Mouse (Mus musculus) midbrain, embryonic 15.5 days (tissue): ENCODE data around the gene Gm17677. TPM values are rescaled to one million over a fixed set of nuclear protein-coding genes. Genes with fewer than 3 reads are reported as not detected.

Source experiments
- ATAC-seq: fragments of 200-750 bp; cut with Nextera tagmentation; replicated peaks from 2 replicates; pipeline ENCODE4 v1.8.0; 2017; ENCODE audit warnings: moderate TSS enrichment
- H3K27ac ChIP-seq: fragments of 300-500 bp; sonication (generic); 2 replicates; pipeline ENCODE4 v1.5.1; 2015; ENCODE audit warnings: mild to moderate bottlenecking, inconsistent platforms
- H3K27me3 ChIP-seq: fragments of 300-500 bp; sonication (generic); replicated peaks from 2 replicates; pipeline ENCODE4 v1.6.1; 2015; ENCODE audit warnings: inconsistent platforms
- H3K36me3 ChIP-seq: fragments of 300-500 bp; sonication (generic); replicated peaks from 2 replicates; pipeline ENCODE4 v1.6.1; 2015; ENCODE audit warnings: inconsistent platforms
- H3K4me1 ChIP-seq: fragments of 300-500 bp; sonication (generic); 2 replicates; pipeline ENCODE4 v1.6.1; 2015; ENCODE audit warnings: inconsistent platforms
- H3K4me2 ChIP-seq: fragments of 300-500 bp; sonication (generic); 2 replicates; pipeline ENCODE4 v1.6.1; 2015; ENCODE audit warnings: inconsistent platforms, mild to moderate bottlenecking, moderate library complexity
- H3K4me3 ChIP-seq: fragments of 300-500 bp; sonication (generic); 2 replicates; pipeline ENCODE4 v1.5.1; 2015; ENCODE audit warnings: mild to moderate bottlenecking, inconsistent platforms
- H3K9ac ChIP-seq: fragments of 300-500 bp; sonication (generic); 2 replicates; pipeline ENCODE4 v1.6.1; 2015; ENCODE audit warnings: mild to moderate bottlenecking, inconsistent platforms
- H3K9me3 ChIP-seq: fragments of 300-500 bp; sonication (generic); 2 replicates; pipeline ENCODE4 v1.6.1; 2016; ENCODE audit warnings: inconsistent platforms
- WGBS: fragments of 180-500 bp; shearing (Covaris S2); methylation state at CpG from one replicate; pipeline ENCODE4 v1.1.7; 2015; ENCODE audit warnings: mixed read lengths; 5-methylcytosine and 5-hydroxymethylcytosine counted together
- polyA plus RNA-seq: library from polyadenylated mRNA; unstranded; fragments of >200 nt; fragmentation: Nextera tagmentation; extraction: Ambion mirVana; gene quantifications from 2 replicates; pipeline ENCODE4 v1.2.1, GENCODE M21; 2015

Gene Gm17677
- polyA plus RNA-seq = not detected in 2 replicates

DNA sequence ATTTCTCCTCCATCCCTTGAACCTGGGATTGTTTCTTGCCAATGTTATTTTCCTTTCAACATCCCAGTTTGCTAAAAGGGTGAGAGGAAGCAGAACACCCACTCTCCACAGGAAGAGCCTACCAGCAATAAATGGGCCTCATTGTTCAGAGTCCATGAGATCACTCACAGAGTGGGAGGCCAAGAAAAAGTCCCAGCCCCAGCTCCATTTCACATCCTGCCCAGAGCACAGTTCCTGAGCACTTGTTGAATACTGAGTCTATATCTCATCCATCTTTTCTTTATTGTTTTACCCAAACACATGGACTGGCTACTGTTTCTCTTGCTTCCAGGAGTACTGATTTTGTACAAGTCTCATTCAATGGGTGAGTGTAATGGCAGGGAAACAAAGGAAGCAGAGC, at the start of gene Gm17677:
Gm17677 (plus strand) TSS at position 301 of the 400 bp plus-strand sequence.
- no peak for ATAC-seq
- Histone ChIP-seq H3K27me3 (no peaks in the 10 kb centered on the region), H3K4me1 (no peaks in the 10 kb centered on the region), H3K36me3 (no peaks in the 10 kb centered on the region), H3K4me2 (no peak within 1 kb of the TSS), H3K27ac (no peak within 1 kb of the TSS), H3K4me3 (no peak within 1 kb of the TSS), H3K9ac (no peak within 1 kb of the TSS), H3K9me3 (no peaks in the 10 kb centered on the region)

DNA sequence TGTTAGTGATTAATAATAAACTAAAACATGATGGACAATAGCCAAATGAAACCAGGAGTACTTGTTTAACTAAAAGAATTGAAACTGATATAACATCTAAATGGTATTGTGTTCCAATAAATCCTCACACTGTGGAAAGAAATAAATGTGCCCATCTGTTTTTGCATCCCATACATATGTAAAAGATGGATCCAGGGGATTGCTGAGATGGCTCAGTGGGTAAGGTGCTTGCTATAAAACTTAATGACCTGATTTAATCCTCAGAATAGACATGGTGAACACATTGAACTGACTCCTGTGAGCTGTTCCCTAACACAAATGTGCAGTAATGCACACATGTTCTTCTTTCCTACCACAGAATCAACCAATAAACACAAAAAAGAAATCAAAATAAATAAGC, 48.9 kb upstream of the Gm17677 start:
- H3K4me3 ChIP-seq = no peak overlapping the region
- H3K27ac ChIP-seq = no peak overlapping the region
- no peaks in the 10 kb centered on the region for H3K27me3 ChIP-seq
- H3K36me3 ChIP-seq = no peaks in the 10 kb centered on the region
- no peaks in the 10 kb centered on the region for H3K9me3 ChIP-seq
- no peak for ATAC-seq
- no peaks in the 10 kb centered on the region for H3K4me1 ChIP-seq
- no peak overlapping the region for H3K4me2 ChIP-seq
- H3K9ac ChIP-seq = no peak overlapping the region

DNA sequence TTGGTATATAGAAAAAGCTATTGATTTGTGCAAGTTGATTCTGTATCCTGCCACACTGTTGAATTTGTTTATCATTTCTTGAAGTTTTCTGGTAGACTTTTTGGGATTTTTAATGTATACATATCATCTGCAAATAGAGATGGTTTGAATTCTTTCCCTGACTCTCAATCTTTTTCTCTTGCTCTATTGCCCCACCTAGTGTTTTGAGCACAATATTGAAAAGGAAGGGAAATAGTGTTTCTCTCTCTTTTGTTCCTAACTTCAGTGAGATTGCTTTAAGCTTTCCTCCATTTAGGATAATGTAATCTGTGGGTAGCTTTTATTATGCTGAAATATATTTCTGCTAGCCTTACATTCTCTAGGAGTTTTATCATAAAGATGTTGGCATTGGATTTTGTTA, 33.6 kb upstream of the Gm17677 start:
- Histone ChIP-seq H3K4me3 (no peak overlapping the region), H3K27ac (no peak overlapping the region), H3K27me3 (no peaks in the 10 kb centered on the region), H3K36me3 (no peaks in the 10 kb centered on the region), H3K9me3 (no peaks in the 10 kb centered on the region), H3K9ac (no peak overlapping the region), H3K4me1 (no peaks in the 10 kb centered on the region), H3K4me2 (no peak overlapping the region)
- no peak for ATAC-seq

DNA sequence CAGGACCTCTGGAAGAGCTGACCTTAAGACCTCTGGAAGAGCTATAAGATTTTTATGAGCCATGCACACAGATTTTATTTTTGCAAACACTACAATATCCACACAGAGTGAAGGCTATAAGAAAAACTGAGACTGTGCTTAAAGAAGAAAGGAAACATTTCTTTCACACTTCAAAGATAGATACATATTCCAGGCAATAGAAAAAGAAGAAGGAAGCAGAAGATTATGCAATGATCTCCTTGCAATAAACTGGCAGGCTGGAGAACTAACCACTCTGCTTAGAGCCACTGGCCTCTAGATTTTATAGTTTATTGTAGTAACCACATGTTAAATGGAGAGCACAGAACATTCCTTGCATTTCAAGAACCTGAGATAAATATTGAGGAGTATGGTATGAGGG, 16.0 kb downstream of the Gm17677 start:
- H3K4me2 ChIP-seq = no peak overlapping the region
- H3K9me3 ChIP-seq = 0 out of 2 replicates have a peak, but pooled peaks cover 5% of the 10 kb centered on the region
- H3K9ac ChIP-seq = no peak overlapping the region
- no peaks in the 10 kb centered on the region for H3K27me3 ChIP-seq
- H3K27ac ChIP-seq = no peak overlapping the region
- ATAC-seq = no peak
- H3K36me3 ChIP-seq = no peaks in the 10 kb centered on the region
- no peak overlapping the region for H3K4me3 ChIP-seq
- no peaks in the 10 kb centered on the region for H3K4me1 ChIP-seq

DNA sequence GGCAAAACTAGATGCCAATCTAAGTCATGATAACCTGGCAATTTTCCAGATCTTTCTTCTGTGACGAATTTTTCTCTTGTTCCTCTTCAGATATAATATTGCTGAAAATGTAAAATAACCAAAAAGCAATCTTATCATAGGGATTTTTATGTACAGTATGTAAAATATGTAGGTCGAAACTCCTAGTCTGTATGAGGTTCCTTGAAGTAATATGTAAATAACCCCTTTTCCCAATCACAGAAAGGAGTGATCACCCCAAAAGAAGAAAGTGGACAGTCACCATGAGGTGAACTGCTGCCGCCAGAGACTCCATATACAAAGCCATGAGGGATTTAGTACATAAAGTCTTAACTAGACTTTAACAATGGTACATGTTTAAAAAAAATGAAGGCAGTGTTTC, 37.2 kb downstream of the Gm17677 start, which contains the start of gene Gm17727:
Gm17727 (minus strand) TSS at position 101 of the 400 bp plus-strand sequence.
- no peak within 1 kb of the TSS for H3K27ac ChIP-seq
- no peak within 1 kb of the TSS for H3K9ac ChIP-seq
- no peak for ATAC-seq
- no peaks in the 10 kb centered on the region for H3K36me3 ChIP-seq
- H3K4me1 ChIP-seq = no peaks in the 10 kb centered on the region
- no peak within 1 kb of the TSS for H3K4me3 ChIP-seq
- no peaks in the 10 kb centered on the region for H3K27me3 ChIP-seq
- no peaks in the 10 kb centered on the region; the same call in none of the 2 replicates for H3K9me3 ChIP-seq
- 67% methylated on average over 3 of the region's 3 CpGs for WGBS
- no peak within 1 kb of the TSS for H3K4me2 ChIP-seq

- Histone ChIP-seq H3K4me2 (no peak within 1 kb of the TSS), H3K4me1 (no peaks in the 10 kb centered on the region), H3K4me3 (no peak within 1 kb of the TSS), H3K27me3 (no peaks in the 10 kb centered on the region), H3K36me3 (no peaks in the 10 kb centered on the region), H3K9ac (no peak within 1 kb of the TSS), H3K27ac (no peak within 1 kb of the TSS), H3K9me3 (peaks cover 9% of the 10 kb centered on the region; the same call in 1 of the 2 replicates)
- ATAC-seq = no peak
- 88% methylated on average over 3 of the region's 3 CpGs for WGBS
These were observed 49.2 kb downstream of the Gm17677 start, which contains the start of the genes Gm27235 and D730048I06Rik for GRCm38 (mm10) chr9:35790001-35790400. Gene Gm27235 (minus strand): TSS chr9:35790101. Gene D730048I06Rik (minus strand): TSS chr9:35790112.

Other genes with a start within 250 kb of the Gm17677 start
- not detected in 2 replicates for gene Gm1113, start 222.8 kb upstream of the Gm17677 start, polyA plus RNA-seq
- 27.9 and 30.0 TPM in 2 replicates for gene Ddx25, start 182.5 kb upstream of the Gm17677 start, polyA plus RNA-seq
- gene Pus3, start 182.5 kb upstream of the Gm17677 start, polyA plus RNA-seq = 14.8 and 16.0 TPM in 2 replicates
- 1.2 TPM in 2 replicates for gene Pate2, start 170.8 kb upstream of the Gm17677 start, polyA plus RNA-seq
- gene Hyls1, start 170.7 kb upstream of the Gm17677 start, polyA plus RNA-seq = 14.5 and 16.3 TPM in 2 replicates
- not detected in 2 replicates for gene Pate4, start 129.1 kb upstream of the Gm17677 start, polyA plus RNA-seq
- not detected in 2 replicates for gene Pate3, start 92.8 kb upstream of the Gm17677 start, polyA plus RNA-seq
- not detected in 2 replicates for gene Pate1, start 53.7 kb upstream of the Gm17677 start, polyA plus RNA-seq
- not detected in 2 replicates for gene Gm17727, start 37.1 kb downstream of the Gm17677 start, polyA plus RNA-seq
- gene Gm27235, start 49.1 kb downstream of the Gm17677 start, polyA plus RNA-seq = not detected in 2 replicates
- gene D730048I06Rik, start 49.1 kb downstream of the Gm17677 start, polyA plus RNA-seq = not detected in 2 replicates
- gene 9230110F15Rik, start 103.1 kb downstream of the Gm17677 start, polyA plus RNA-seq = not detected in 2 replicates
- gene 9230113P08Rik, start 167.4 kb downstream of the Gm17677 start, polyA plus RNA-seq = not detected in 2 replicates